Mouse (Mus musculus): ENCODE measurements around the gene Sema4b.

Sema4b gene

GRCm38 (mm10) chr7:80197941-80198778 lies 11.5 kb downstream of the Sema4b start:
- DNase-seq (ENCODE audit: low spot score): peak; percentile 89

- peak; percentile 51 for DNase-seq (ENCODE audit: low spot score)
These were observed 12.2 kb downstream of the Sema4b start for GRCm38 (mm10) chr7:80198863-80199262.

- DNase-seq (ENCODE audit: low spot score): no peak
These were observed 12.6 kb downstream of the Sema4b start for GRCm38 (mm10) chr7:80199286-80199685.

GRCm38 (mm10) chr7:80199851-80200587 lies 13.4 kb downstream of the Sema4b start:
- DNase-seq (ENCODE audit: low spot score): no peak

- no peak for DNase-seq (ENCODE audit: low spot score)
These were observed 13.9 kb downstream of the Sema4b start for GRCm38 (mm10) chr7:80200588-80200945.

GRCm38 (mm10) chr7:80200963-80201539 lies 14.4 kb downstream of the Sema4b start:
- DNase-seq (ENCODE audit: low spot score): no peak

- no peak for DNase-seq (ENCODE audit: low spot score)
These were observed 15.4 kb downstream of the Sema4b start for GRCm38 (mm10) chr7:80201888-80202540.

GRCm38 (mm10) chr7:80202961-80203360 lies 16.3 kb downstream of the Sema4b start:
- no peak for DNase-seq (ENCODE audit: low spot score)

- DNase-seq (ENCODE audit: low spot score): no peak
These were observed 17.0 kb downstream of the Sema4b start for GRCm38 (mm10) chr7:80203638-80204096.

GRCm38 (mm10) chr7:80204362-80204761 lies 17.7 kb downstream of the Sema4b start:
- no peak for DNase-seq (ENCODE audit: low spot score)

GRCm38 (mm10) chr7:80204961-80205360 lies 18.3 kb downstream of the Sema4b start:
- DNase-seq (ENCODE audit: low spot score): no peak

GRCm38 (mm10) chr7:80205705-80206589 lies 19.3 kb downstream of the Sema4b start:
- no peak for DNase-seq (ENCODE audit: low spot score)

GRCm38 (mm10) chr7:80207314-80207731 lies 20.7 kb downstream of the Sema4b start:
- DNase-seq (ENCODE audit: low spot score): no peak

- DNase-seq (ENCODE audit: low spot score): no peak
These were observed 21.5 kb downstream of the Sema4b start for GRCm38 (mm10) chr7:80208026-80208642.

- DNase-seq (ENCODE audit: low spot score): no peak
These were observed 22.2 kb downstream of the Sema4b start for GRCm38 (mm10) chr7:80208738-80209430.

GRCm38 (mm10) chr7:80209669-80210068 lies 23.0 kb downstream of the Sema4b start:
- DNase-seq (ENCODE audit: low spot score): no peak

GRCm38 (mm10) chr7:80210982-80211381 lies 24.3 kb downstream of the Sema4b start:
- no peak for DNase-seq (ENCODE audit: low spot score)

- no peak for DNase-seq (ENCODE audit: low spot score)
These were observed 27.0 kb downstream of the Sema4b start for GRCm38 (mm10) chr7:80213604-80214003.

GRCm38 (mm10) chr7:80214459-80214858 lies 27.8 kb downstream of the Sema4b start:
- no peak for DNase-seq (ENCODE audit: low spot score)

GRCm38 (mm10) chr7:80215398-80215797 lies 28.8 kb downstream of the Sema4b start:
- peak; percentile 81 for DNase-seq (ENCODE audit: low spot score)

Data from MN1 (cell line).